Mouse (Mus musculus): ENCODE results near the gene Lamtor3.

DNA sequence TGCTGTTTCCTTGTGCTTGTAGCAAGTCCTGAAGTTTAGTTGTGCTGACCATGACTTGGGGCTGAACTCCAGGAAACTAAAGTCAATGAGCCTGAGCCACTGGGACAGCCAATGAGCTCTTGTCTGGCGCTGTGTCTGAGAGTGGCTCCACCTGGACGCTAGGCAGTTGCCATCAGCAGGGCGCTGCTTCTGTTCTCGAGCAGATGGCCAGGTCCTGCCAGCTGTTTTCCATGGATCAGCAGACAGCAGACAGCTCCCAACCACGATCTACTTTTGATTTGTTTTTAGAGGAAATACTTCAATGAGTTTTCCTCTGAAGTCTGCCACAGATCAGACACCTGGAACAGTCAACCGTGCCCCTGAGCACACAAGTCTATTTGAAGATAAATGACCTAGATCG is 14.4 kb downstream of the Lamtor3 start:
- TF ChIP-seq CTCF (IDR thresholded peaks at IDR 0.05; ENCODE audit: borderline replicate concordance, control insufficient read depth, extremely low read depth, insufficient read depth, low read length, poor library complexity) (no peak), POLR2A (IDR thresholded peaks at IDR 0.05; ENCODE audit: control insufficient read depth, extremely low read depth, insufficient read depth, low read length, poor library complexity) (no peak)

Data from thymus, adult 2 months (tissue).